ENCODE assay signal across 25 mouse cellular contexts in genomic region chr2:105251978-105252377, GRCm38 (mm10). TPM values are rescaled to one million over a fixed set of nuclear protein-coding genes. Genes with fewer than 3 reads are reported as not detected.
DNase-seq lines count a peak whose midpoint lies in the region; ATAC-seq and TF ChIP-seq lines count a peak whose summit lies in the region.
"Had no signal": no experiment of that assay in that cellular context is flagged by ENCODE, and none has a peak within 500 bp of the region (broad histone marks: within the 10 kb centered on the region; RNA-seq: fewer than 3 reads in every experiment).

No protein-coding gene starts in this region.

- ATAC-seq in hematopoietic stem cell, adult 5-6 weeks (replicated peaks in 1 of 2; ENCODE audit: insufficient read depth in 1 of 2, low FRiP score in 2 of 2, low TSS enrichment in 1 of 2, low read depth in 1 of 2, poor library complexity in 2 of 2, severe bottlenecking in 2 of 2), result peak; percentile 66 to 81
- no peak for ATAC-seq in hindbrain, postnatal 0 days
- no peak for ATAC-seq in CD4-positive, CD25-positive, alpha-beta regulatory T cell, adult 4 months
- ATAC-seq: activated CD4-positive, CD25-positive, alpha-beta regulatory T cell, adult 4 months had no signal

- in situ Hi-C loops in ES-E14 (cut with MboI; ENCODE audit: low sequenced_read_pairs in 2 of 2, unreplicated experiment in 2 of 2), result no loop called here

- H3K9ac ChIP-seq in ES-E14 (ENCODE audit: insufficient read depth, low read depth, low read length, poor library complexity, severe bottlenecking), result no peak overlapping the region
- H3K9ac ChIP-seq in hindbrain, postnatal 0 days (replicated peaks; ENCODE audit: low read length), result no peak overlapping the region
- H3K9ac ChIP-seq: forebrain, embryonic 12.5 days; heart, embryonic 15.5 days; liver, embryonic 13.5 days; midbrain, embryonic 12.5 days; neural tube, embryonic 13.5 days had no signal

- 36% methylated on average over 3 of the region's 3 CpGs for WGBS in kidney, adult 2 months
- WGBS in hindbrain, postnatal 0 days, result 62% methylated on average over 3 of the region's 3 CpGs

- peaks cover 2% of the 10 kb centered on the region; the same call in 1 of the 2 replicates for H3K36me3 ChIP-seq in kidney, adult 2 months (ENCODE audit: control insufficient read depth, insufficient read depth, low read length)
- no peaks in the 10 kb centered on the region for H3K36me3 ChIP-seq in ES-E14 (ENCODE audit: control insufficient read depth, insufficient read depth, low read length, poor library complexity, severe bottlenecking)
- H3K36me3 ChIP-seq in hindbrain, postnatal 0 days (ENCODE audit: insufficient read depth, low read length), result no peaks in the 10 kb centered on the region
- H3K36me3 ChIP-seq: forebrain, embryonic 12.5 days; heart, embryonic 15.5 days; hindbrain, embryonic 10.5 days; liver, embryonic 13.5 days; midbrain, embryonic 12.5 days; neural tube, embryonic 13.5 days had no signal

- no peak overlapping the region for H3K4me2 ChIP-seq in hindbrain, postnatal 0 days (ENCODE audit: low read depth, low read length)
- H3K4me2 ChIP-seq: forebrain, embryonic 12.5 days; heart, embryonic 15.5 days; liver, embryonic 13.5 days; midbrain, embryonic 12.5 days; neural tube, embryonic 13.5 days had no signal

- TF ChIP-seq POLR2A in kidney, adult 2 months (IDR thresholded peaks at IDR 0.05; ENCODE audit: low read depth, low read length), result no peak

- H3K27me3 ChIP-seq in kidney, adult 2 months (replicated peaks; ENCODE audit: control insufficient read depth, insufficient read depth, low read length), result no peaks in the 10 kb centered on the region
- H3K27me3 ChIP-seq in hindbrain, postnatal 0 days (ENCODE audit: insufficient read depth, low read length), result no peaks in the 10 kb centered on the region
- H3K27me3 ChIP-seq: forebrain, embryonic 12.5 days; liver, embryonic 13.5 days had no signal

- no peak overlapping the region for H3K27ac ChIP-seq in kidney, adult 2 months (ENCODE audit: insufficient read depth, low read depth, low read length)
- H3K27ac ChIP-seq in ES-E14 (ENCODE audit: insufficient read depth, low read depth, low read length, poor library complexity, severe bottlenecking), result no peak overlapping the region
- H3K27ac ChIP-seq in hindbrain, postnatal 0 days, result no peak overlapping the region
- H3K27ac ChIP-seq: forebrain, embryonic 12.5 days; heart, embryonic 15.5 days; hindbrain, embryonic 10.5 days; left cerebral cortex, adult 2 months; liver, embryonic 13.5 days; macrophage; midbrain, embryonic 12.5 days; neural tube, embryonic 13.5 days had no signal

- no peaks in the 10 kb centered on the region for H3K9me3 ChIP-seq in ES-E14 (ENCODE audit: control insufficient read depth, insufficient read depth, low read depth, low read length)
- H3K9me3 ChIP-seq in hindbrain, postnatal 0 days (ENCODE audit: low read length), result no peaks in the 10 kb centered on the region
- H3K9me3 ChIP-seq: forebrain, embryonic 12.5 days; heart, embryonic 15.5 days; hindbrain, embryonic 10.5 days; liver, embryonic 13.5 days; midbrain, embryonic 12.5 days; neural tube, embryonic 13.5 days had no signal

- H3K4me3 ChIP-seq in kidney, adult 2 months (ENCODE audit: insufficient read depth, low read depth, low read length), result no peak overlapping the region
- no peak overlapping the region for H3K4me3 ChIP-seq in ES-E14 (ENCODE audit: insufficient read depth in 1 of 2, low read depth in 1 of 2, low read length in 2 of 2, poor library complexity in 1 of 2, severe bottlenecking in 1 of 2)
- H3K4me3 ChIP-seq in hindbrain, postnatal 0 days (ENCODE audit: low read length), result no peak overlapping the region
- H3K4me3 ChIP-seq: forebrain, embryonic 12.5 days; heart, embryonic 15.5 days; hindbrain, embryonic 10.5 days; left cerebral cortex, adult 2 months; liver, embryonic 13.5 days; midbrain, embryonic 12.5 days; neural tube, embryonic 13.5 days had no signal

- H3K4me1 ChIP-seq in kidney, adult 2 months (ENCODE audit: control insufficient read depth, insufficient read depth, low read length), result peaks cover 4% of the 10 kb centered on the region; the same call in 1 of the 2 replicates
- H3K4me1 ChIP-seq in ES-E14 (ENCODE audit: control insufficient read depth in 2 of 2, insufficient read depth in 2 of 2, low read length in 2 of 2, poor library complexity in 1 of 2), result no peaks in the 10 kb centered on the region
- no peaks in the 10 kb centered on the region for H3K4me1 ChIP-seq in hindbrain, postnatal 0 days (ENCODE audit: insufficient read depth, low read length)
- H3K4me1 ChIP-seq: forebrain, embryonic 12.5 days; heart, embryonic 15.5 days; hindbrain, embryonic 10.5 days; liver, embryonic 13.5 days; midbrain, embryonic 12.5 days; neural tube, embryonic 13.5 days had no signal

- TF ChIP-seq CTCF in kidney, adult 2 months (conservative IDR thresholded peaks at IDR 0.05; ENCODE audit: insufficient read depth, insufficient read length, low read depth, low read length), result no peak
- TF ChIP-seq CTCF in hindbrain, postnatal 0 days (IDR thresholded peaks at IDR 0.05; ENCODE audit: low read depth), result no peak

- peak; percentile 52 for DNase-seq in kidney, adult 2 months
- no peak for DNase-seq in kidney, adult 18-20 months
- no peak for DNase-seq in ES-E14 (ENCODE audit: low read depth, low spot score)
- DNase-seq in Muller cell, postnatal 12 days (ENCODE audit: inconsistent ontology term), result peak; percentile 30
- DNase-seq in hindbrain, postnatal 0 days (ENCODE audit: low spot score), result no peak
- no peak for DNase-seq in cerebellum, postnatal 14 days
- DNase-seq: adrenal gland, postnatal 36 days; cerebellum, adult 2 months; gastrocnemius, postnatal 14 days; kidney, adult 8-10 months; kidney, postnatal 36 days; liver, embryonic 13.5 days; thymus, adult 18-20 months; thymus, postnatal 4 days had no signal

TF ChIP-seq in ES-E14, 5 proteins besides CTCF, POLR2A, EP300 and RAD21:
- TF ChIP-seq CHD2 (IDR thresholded peaks at IDR 0.05; ENCODE audit: low read depth, low read length), result no peak
- no peak for TF ChIP-seq ZNF384 (IDR thresholded peaks at IDR 0.05; ENCODE audit: low read depth, low read length)
- no peak for TF ChIP-seq ZC3H11A (IDR thresholded peaks at IDR 0.05; ENCODE audit: borderline replicate concordance, low read depth, low read length)
- TF ChIP-seq MAFK (IDR thresholded peaks at IDR 0.05; ENCODE audit: insufficient read depth, low read depth, low read length), result 0 out of 2 replicates have a peak, but pooled peaks have one; percentile 26

RNA-seq across cellular contexts. Expression of gene Them7, which starts 27.9 kb away (rescaled TPM):
- polyA plus RNA-seq in kidney, adult 2 months (2012; rRNA removed), result 241 and 309 TPM in 2 replicates
- total RNA-seq in ES-E14 (2012; rRNA removed), result not detected in 2 replicates
- total RNA-seq in hematopoietic stem cell, adult 5-6 weeks (2017), result 5.4 and 5.6 TPM in 2 replicates
- total RNA-seq in hindbrain, postnatal 0 days (2014; rRNA removed), result not detected in 2 replicates
- polyA plus RNA-seq in hindbrain, postnatal 0 days (2015; fragmentation: Nextera tagmentation; extraction: Ambion mirVana), result 0.11 and 0.15 TPM in 2 replicates
- polyA plus RNA-seq in CD4-positive, CD25-positive, alpha-beta regulatory T cell, adult 4 months (2017; shearing (Covaris generic)), result not detected
- total RNA-seq: gastrocnemius, postnatal 14 days; left cerebral cortex, adult 2 months; monocyte, adult 5-6 weeks had no signal
- polyA plus RNA-seq: activated CD4-positive, CD25-positive, alpha-beta regulatory T cell, adult 4 months; forebrain, embryonic 12.5 days; macrophage; neural tube, embryonic 13.5 days had no signal

Comparison
In these comparisons a context has a peak if more than half of its experiments do, and no peak if none do; other contexts are left out.
1. DNase-seq: peak in kidney, adult 2 months (single experiment) and Muller cell, postnatal 12 days (single experiment); none in kidney, adult 18-20 months (single experiment), ES-E14 (single experiment), hindbrain, postnatal 0 days (single experiment) and cerebellum, postnatal 14 days (0 of 2).
2. ATAC-seq: peak in hematopoietic stem cell, adult 5-6 weeks (2 of 2); none in hindbrain, postnatal 0 days (single experiment) and CD4-positive, CD25-positive, alpha-beta regulatory T cell, adult 4 months (single experiment).